Mouse (Mus musculus): ENCODE data around the gene Coq10a. TPM values are rescaled to one million over a fixed set of nuclear protein-coding genes. Genes with fewer than 3 reads are reported as not detected.
A peak's percentile ranks its signal among the peaks of the same experiment; 100 is the strongest.

The Coq10a gene
- polyA plus RNA-seq, 2 experiments, result 4.7 to 7.7 TPM

DNA sequence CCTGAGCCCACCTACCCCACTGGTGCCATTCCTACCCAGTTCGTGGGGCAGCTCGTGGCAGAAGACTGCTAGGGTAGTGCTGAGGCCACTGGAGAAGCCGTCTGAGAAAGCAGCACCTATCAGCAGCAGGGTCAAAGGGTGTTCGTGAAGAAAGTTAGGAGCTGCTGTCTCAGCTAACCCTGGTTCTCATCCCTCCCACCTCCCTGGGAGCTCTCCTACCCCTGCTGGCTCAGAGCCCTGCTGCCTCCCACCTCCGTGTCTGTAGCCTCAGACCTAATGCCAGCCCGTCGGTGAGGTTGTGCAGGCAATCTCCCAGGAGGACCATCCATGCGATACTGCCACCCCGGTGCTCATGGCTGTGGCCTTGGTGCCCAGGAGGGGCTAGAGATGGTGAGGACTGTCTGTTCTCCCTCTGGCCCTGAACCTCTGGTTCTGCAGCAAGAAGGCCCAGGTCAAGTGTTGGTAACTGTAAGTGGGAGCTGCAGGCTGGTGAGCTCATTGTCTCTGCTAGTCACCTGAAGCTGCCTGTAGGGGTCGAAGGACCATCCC, 28.0 kb upstream of the Coq10a start:
- H3K9ac ChIP-seq (replicated peaks), result no peak overlapping the region
- H3K4me1 ChIP-seq (replicated peaks; ENCODE audit: control insufficient read depth in 2 of 2, insufficient read depth in 2 of 2, low read length in 1 of 2), result no peaks in the 10 kb centered on the region; a peak in 1 of 4 replicates
- H3K27me3 ChIP-seq (ENCODE audit: control insufficient read depth, insufficient read depth, low read length), result no peaks in the 10 kb centered on the region
- no peak overlapping the region for H3K4me2 ChIP-seq (ENCODE audit: low read depth)
- ATAC-seq (ENCODE audit: insufficient read depth), result no peak
- H3K9me3 ChIP-seq (ENCODE audit: control insufficient read depth, low read length), result no peaks in the 10 kb centered on the region
- DNase-seq (ENCODE audit: low read depth in 3 of 3, low spot score in 3 of 3), result no peak
- no peak overlapping the region for H3K27ac ChIP-seq
- no peak for TF ChIP-seq CTCF (IDR thresholded peaks at IDR 0.05; ENCODE audit: low read depth)
- no peak for TF ChIP-seq EP300 (IDR thresholded peaks at IDR 0.05; ENCODE audit: low read depth)
- no peaks in the 10 kb centered on the region for H3K36me3 ChIP-seq (replicated peaks; ENCODE audit: control insufficient read depth, insufficient read depth, low read depth)
- H3K4me3 ChIP-seq (ENCODE audit: insufficient read depth in 1 of 2, low read depth in 2 of 2, low read length in 2 of 2), result no peak overlapping the region
- WGBS (ENCODE audit: insufficient replicate concordance), result 69% methylated on average over 10 of the region's 10 CpGs

DNA sequence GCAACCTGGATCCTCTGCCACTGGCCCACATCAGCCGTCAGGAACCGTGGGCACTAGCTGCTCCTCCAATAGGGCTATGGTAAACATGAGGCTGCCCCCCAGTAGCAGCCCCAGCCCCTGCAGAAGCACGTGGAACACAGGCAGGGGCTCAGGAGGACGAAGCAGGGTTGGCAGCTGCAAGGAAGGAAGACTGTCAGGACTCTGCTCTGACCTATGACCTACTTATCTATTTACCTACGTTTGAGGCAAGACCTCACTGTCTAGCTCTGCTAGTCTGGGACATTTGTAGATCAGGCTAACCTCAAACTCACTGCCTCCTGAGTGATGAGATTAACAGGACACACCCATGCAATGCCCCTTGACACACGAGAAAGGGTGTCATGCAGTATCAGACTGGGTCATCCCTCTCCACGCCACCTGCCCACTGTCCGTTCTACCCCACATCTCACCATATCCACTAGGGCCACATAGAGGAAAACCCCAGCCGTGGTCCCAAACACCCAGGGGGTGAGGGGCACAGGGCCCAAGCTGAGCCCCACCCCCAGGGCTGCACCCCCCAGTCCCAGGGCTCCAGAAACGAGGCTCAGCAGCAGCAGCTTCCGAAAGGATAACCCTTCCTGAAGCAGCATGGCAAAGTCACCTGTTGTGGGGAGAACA, 27.3 kb upstream of the Coq10a start:
- no peak for TF ChIP-seq CTCF (IDR thresholded peaks at IDR 0.05; ENCODE audit: low read depth)
- no peak for TF ChIP-seq EP300 (IDR thresholded peaks at IDR 0.05; ENCODE audit: low read depth)
- no peak overlapping the region for H3K4me3 ChIP-seq (ENCODE audit: insufficient read depth in 1 of 2, low read depth in 2 of 2, low read length in 2 of 2)
- no peak overlapping the region for H3K9ac ChIP-seq (replicated peaks)
- H3K36me3 ChIP-seq (replicated peaks; ENCODE audit: control insufficient read depth, insufficient read depth, low read depth), result no peaks in the 10 kb centered on the region; the same call in 1 of the 2 replicates
- no peaks in the 10 kb centered on the region for H3K9me3 ChIP-seq (ENCODE audit: control insufficient read depth, low read length)
- 51% methylated on average over 11 of the region's 11 CpGs for WGBS (ENCODE audit: insufficient replicate concordance)
- peak; percentile 15; the same call in 1 of the 2 replicates for ATAC-seq (ENCODE audit: insufficient read depth)
- no peaks in the 10 kb centered on the region; a peak in 1 of 4 replicates for H3K4me1 ChIP-seq (replicated peaks; ENCODE audit: control insufficient read depth in 2 of 2, insufficient read depth in 2 of 2, low read length in 1 of 2)
- H3K27ac ChIP-seq, result no peak overlapping the region
- no peak overlapping the region for H3K4me2 ChIP-seq (ENCODE audit: low read depth)
- no peaks in the 10 kb centered on the region for H3K27me3 ChIP-seq (ENCODE audit: control insufficient read depth, insufficient read depth, low read length)
- DNase-seq (ENCODE audit: low read depth in 3 of 3, low spot score in 3 of 3), result no peak

DNA sequence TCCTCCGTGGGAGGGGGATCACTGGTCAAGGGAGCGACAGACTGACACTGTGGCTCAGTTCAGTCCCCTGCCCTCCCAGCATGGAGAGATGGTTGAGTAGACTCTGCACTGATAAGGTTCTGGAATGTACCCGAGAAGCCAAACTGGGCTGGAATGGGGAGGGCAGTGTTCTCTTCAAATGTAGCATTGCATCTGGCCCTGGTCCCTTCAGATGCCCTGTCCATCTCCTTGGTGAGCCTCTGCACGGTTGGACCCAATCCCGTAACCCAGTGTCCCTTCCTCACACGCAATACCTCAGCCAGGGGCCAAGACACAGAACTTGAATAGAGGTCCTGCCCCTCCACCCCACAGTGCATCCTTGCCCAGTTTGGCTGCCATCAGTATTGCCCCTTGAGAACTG, 23.1 kb upstream of the Coq10a start:
- Histone ChIP-seq H3K9ac (replicated peaks) (no peak overlapping the region), H3K9me3 (ENCODE audit: control insufficient read depth, low read length) (no peaks in the 10 kb centered on the region), H3K27ac (no peak overlapping the region), H3K36me3 (replicated peaks; ENCODE audit: control insufficient read depth, insufficient read depth, low read depth) (peaks cover 26% of the 10 kb centered on the region), H3K4me3 (ENCODE audit: insufficient read depth in 1 of 2, low read depth in 2 of 2, low read length in 2 of 2) (no peak overlapping the region), H3K4me2 (ENCODE audit: low read depth) (no peak overlapping the region), H3K27me3 (ENCODE audit: control insufficient read depth, insufficient read depth, low read length) (no peaks in the 10 kb centered on the region), H3K4me1 (replicated peaks; ENCODE audit: control insufficient read depth in 2 of 2, insufficient read depth in 2 of 2, low read length in 1 of 2) (no peaks in the 10 kb centered on the region; a peak in 1 of 4 replicates)
- TF ChIP-seq CTCF (IDR thresholded peaks at IDR 0.05; ENCODE audit: low read depth), result no peak
- no peak for TF ChIP-seq EP300 (IDR thresholded peaks at IDR 0.05; ENCODE audit: low read depth)
- WGBS (ENCODE audit: insufficient replicate concordance), result 69% methylated on average over 6 of the region's 6 CpGs
- DNase-seq (ENCODE audit: low read depth in 3 of 3, low spot score in 3 of 3), result no peak
- ATAC-seq (ENCODE audit: insufficient read depth), result no peak

DNA sequence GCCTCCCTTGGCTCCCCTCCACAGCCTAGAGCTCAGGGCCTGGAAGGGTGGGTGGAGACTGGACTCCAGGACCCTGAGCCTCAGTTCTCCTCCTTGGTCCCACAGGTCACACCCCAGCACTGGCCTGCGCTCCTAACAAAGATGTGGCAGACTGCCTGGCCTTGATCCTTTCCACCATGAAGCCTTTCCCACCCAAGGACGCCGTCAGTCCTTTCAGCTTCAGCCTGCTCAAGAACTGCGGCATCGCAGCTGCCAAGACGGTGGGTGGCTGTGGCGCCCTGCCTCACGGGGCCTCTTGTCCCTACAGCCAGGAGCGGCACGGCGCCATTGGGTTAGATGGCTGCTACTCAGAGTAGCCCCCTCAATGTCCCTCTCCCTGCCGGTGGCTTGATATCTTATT, 21.6 kb upstream of the Coq10a start:
- TF ChIP-seq EP300 (IDR thresholded peaks at IDR 0.05; ENCODE audit: low read depth) (no peak), CTCF (IDR thresholded peaks at IDR 0.05; ENCODE audit: low read depth) (no peak)
- Histone ChIP-seq H3K4me1 (replicated peaks; ENCODE audit: control insufficient read depth in 2 of 2, insufficient read depth in 2 of 2, low read length in 1 of 2) (no peaks in the 10 kb centered on the region), H3K27me3 (ENCODE audit: control insufficient read depth, insufficient read depth, low read length) (no peaks in the 10 kb centered on the region), H3K4me3 (ENCODE audit: insufficient read depth in 1 of 2, low read depth in 2 of 2, low read length in 2 of 2) (no peak overlapping the region), H3K9me3 (ENCODE audit: control insufficient read depth, low read length) (no peaks in the 10 kb centered on the region), H3K9ac (replicated peaks) (no peak overlapping the region), H3K4me2 (ENCODE audit: low read depth) (no peak overlapping the region), H3K27ac (no peak overlapping the region), H3K36me3 (replicated peaks; ENCODE audit: control insufficient read depth, insufficient read depth, low read depth) (peaks cover 27% of the 10 kb centered on the region)
- WGBS (ENCODE audit: insufficient replicate concordance), result 91% methylated on average over 12 of the region's 12 CpGs
- ATAC-seq (ENCODE audit: insufficient read depth), result no peak
- DNase-seq (ENCODE audit: low read depth in 3 of 3, low spot score in 3 of 3), result no peak

DNA sequence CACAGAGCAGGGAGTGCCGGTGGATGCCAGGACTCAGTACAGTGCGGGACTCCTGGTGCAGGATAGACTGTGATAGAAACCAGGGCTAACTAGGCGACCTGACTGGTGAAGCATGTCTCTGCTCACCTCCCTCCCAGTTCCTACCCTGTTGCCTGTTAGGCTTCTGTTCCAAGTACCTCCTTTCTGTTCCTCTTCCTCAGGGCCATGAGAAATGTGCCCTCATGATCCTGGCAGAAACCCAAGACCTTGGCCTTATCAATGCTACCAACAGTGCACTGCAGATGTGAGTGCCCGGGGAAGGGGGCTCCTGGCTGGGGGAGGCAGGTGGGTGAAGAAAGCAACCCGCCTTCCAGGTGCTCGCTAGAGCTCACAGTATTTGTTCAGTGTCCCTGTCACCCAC, 20.8 kb upstream of the Coq10a start:
- no peak for DNase-seq (ENCODE audit: low read depth in 3 of 3, low spot score in 3 of 3)
- Histone ChIP-seq H3K9ac (replicated peaks) (no peak overlapping the region), H3K9me3 (ENCODE audit: control insufficient read depth, low read length) (no peaks in the 10 kb centered on the region), H3K4me3 (ENCODE audit: insufficient read depth in 1 of 2, low read depth in 2 of 2, low read length in 2 of 2) (no peak overlapping the region), H3K27me3 (ENCODE audit: control insufficient read depth, insufficient read depth, low read length) (no peaks in the 10 kb centered on the region), H3K36me3 (replicated peaks; ENCODE audit: control insufficient read depth, insufficient read depth, low read depth) (peaks cover 30% of the 10 kb centered on the region), H3K4me1 (replicated peaks; ENCODE audit: control insufficient read depth in 2 of 2, insufficient read depth in 2 of 2, low read length in 1 of 2) (no peaks in the 10 kb centered on the region), H3K4me2 (ENCODE audit: low read depth) (no peak overlapping the region), H3K27ac (no peak overlapping the region)
- WGBS (ENCODE audit: insufficient replicate concordance), result 67% methylated on average over 6 of the region's 6 CpGs
- TF ChIP-seq EP300 (IDR thresholded peaks at IDR 0.05; ENCODE audit: low read depth) (no peak), CTCF (IDR thresholded peaks at IDR 0.05; ENCODE audit: low read depth) (no peak)
- no peak for ATAC-seq (ENCODE audit: insufficient read depth)
